Mouse (Mus musculus) monocyte, adult 5-6 weeks (primary cell): ENCODE measurements around the gene Pde4dip. TPM values are rescaled to one million over a fixed set of nuclear protein-coding genes. Genes with fewer than 3 reads are reported as not detected.
A peak's percentile ranks its signal among the peaks of the same experiment; 100 is the strongest.

Experiments used
- ATAC-seq: fragments of 153-309, 156-312 bp; replicated peaks from 2 replicates; pipeline ENCODE4 v1.8.0; 2017; ENCODE audit warnings: mild to moderate bottlenecking; ENCODE audit not compliant: low TSS enrichment, insufficient number of reproducible peaks, severe bottlenecking, poor library complexity, low FRiP score
- total RNA-seq: library from RNA; stranded (forward); fragments of 200-1000, 200-491, 200-594 nt; gene quantifications from 3 replicates; pipeline ENCODE4 v1.2.3, GENCODE M21; 2017

The Pde4dip gene
- total RNA-seq, 1 experiment from 2014 or later: 16.5 TPM

- ATAC-seq: peak; percentile 92
Measured at GRCm38 (mm10) chr3:97767771-97768762, 120.4 kb downstream of the Pde4dip start.

GRCm38 (mm10) chr3:97767041-97767770 lies 121.3 kb downstream of the Pde4dip start:
- ATAC-seq: peak; percentile 15; the same call in 1 of the 2 replicates

- ATAC-seq: no peak
Measured at GRCm38 (mm10) chr3:97766459-97766858, 122.0 kb downstream of the Pde4dip start.

- ATAC-seq: no peak
Measured at GRCm38 (mm10) chr3:97764152-97764551, 124.4 kb downstream of the Pde4dip start.

GRCm38 (mm10) chr3:97761951-97762350 lies 126.6 kb downstream of the Pde4dip start:
- no peak for ATAC-seq

- ATAC-seq: no peak
Measured at GRCm38 (mm10) chr3:97761168-97761567, 127.3 kb downstream of the Pde4dip start.

GRCm38 (mm10) chr3:97759846-97760245 lies 128.7 kb downstream of the Pde4dip start:
- ATAC-seq: no peak

GRCm38 (mm10) chr3:97757501-97757900 lies 131.0 kb downstream of the Pde4dip start:
- ATAC-seq: no peak

GRCm38 (mm10) chr3:97756283-97757074 lies 132.0 kb downstream of the Pde4dip start:
- no peak for ATAC-seq

GRCm38 (mm10) chr3:97755411-97755810 lies 133.1 kb downstream of the Pde4dip start:
- no peak for ATAC-seq

GRCm38 (mm10) chr3:97752901-97753300 lies 135.6 kb downstream of the Pde4dip start:
- ATAC-seq: no peak

GRCm38 (mm10) chr3:97751566-97751965 lies 136.9 kb downstream of the Pde4dip start:
- ATAC-seq: no peak

GRCm38 (mm10) chr3:97748789-97749188 lies 139.7 kb downstream of the Pde4dip start:
- no peak for ATAC-seq

GRCm38 (mm10) chr3:97742841-97743240 lies 145.7 kb downstream of the Pde4dip start:
- ATAC-seq: no peak

- ATAC-seq: no peak
Measured at GRCm38 (mm10) chr3:97735575-97735974, 152.9 kb downstream of the Pde4dip start.

- ATAC-seq: no peak
Measured at GRCm38 (mm10) chr3:97734259-97734658, 154.2 kb downstream of the Pde4dip start.

GRCm38 (mm10) chr3:97732622-97733021 lies 155.9 kb downstream of the Pde4dip start:
- no peak for ATAC-seq

GRCm38 (mm10) chr3:97730624-97731023 lies 157.9 kb downstream of the Pde4dip start:
- no peak for ATAC-seq

GRCm38 (mm10) chr3:97730131-97730530 lies 158.4 kb downstream of the Pde4dip start:
- ATAC-seq: no peak
